Mouse (Mus musculus): ENCODE results near the gene Olfr1474.
"Not testable (repeated sequence)": the region's sequence is repeated elsewhere in the genome, so short reads cannot be mapped to it uniquely, and the experiment has no call there.

Olfr1474 gene

DNA sequence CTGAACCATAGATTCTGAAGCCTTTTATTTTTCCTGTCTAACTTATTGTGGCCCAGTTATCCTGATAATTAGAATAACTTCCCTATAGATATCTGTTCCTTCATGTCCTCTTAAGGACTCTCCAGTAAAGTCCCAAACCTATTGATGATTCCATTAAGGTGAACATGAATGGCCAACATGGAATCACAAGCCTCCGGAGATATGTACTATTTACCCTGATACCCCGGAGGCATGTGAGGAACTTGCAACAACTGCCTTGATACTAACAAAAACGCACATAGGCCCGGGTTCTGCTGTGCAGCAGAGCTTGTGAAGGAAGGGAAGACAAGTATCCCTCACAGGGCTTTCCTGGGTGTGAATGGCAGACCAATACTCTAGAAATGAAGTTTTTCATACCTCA, at the start of gene Olfr1474:
Olfr1474 (plus strand) TSS at position 301 of the 400 bp plus-strand sequence.
- not testable (repeated sequence) for DNase-seq (ENCODE audit: low spot score in 2 of 2)

DNA sequence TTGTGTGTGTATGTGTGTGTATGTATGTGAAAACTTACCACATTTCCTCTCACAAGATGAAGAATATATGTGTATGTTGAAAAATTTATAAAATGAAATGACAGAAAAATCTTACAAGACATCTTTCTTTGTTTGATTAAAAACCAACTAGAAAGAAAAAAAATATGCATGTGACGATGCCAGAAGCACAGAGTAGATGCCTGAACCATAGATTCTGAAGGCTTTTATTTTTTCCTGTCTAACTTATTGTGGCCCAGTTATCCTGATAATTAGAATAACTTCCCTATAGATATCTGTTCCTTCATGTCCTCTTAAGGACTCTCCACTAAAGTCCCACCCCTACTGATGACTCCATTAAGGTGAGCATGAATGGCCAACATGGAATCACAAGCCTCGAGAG, 26.3 kb upstream of the Olfr1474 start, which contains the start of gene Olfr1471:
Olfr1471 (plus strand) TSS at position 301 of the 400 bp plus-strand sequence.
- DNase-seq (ENCODE audit: low spot score in 2 of 2): not testable (repeated sequence)

DNA sequence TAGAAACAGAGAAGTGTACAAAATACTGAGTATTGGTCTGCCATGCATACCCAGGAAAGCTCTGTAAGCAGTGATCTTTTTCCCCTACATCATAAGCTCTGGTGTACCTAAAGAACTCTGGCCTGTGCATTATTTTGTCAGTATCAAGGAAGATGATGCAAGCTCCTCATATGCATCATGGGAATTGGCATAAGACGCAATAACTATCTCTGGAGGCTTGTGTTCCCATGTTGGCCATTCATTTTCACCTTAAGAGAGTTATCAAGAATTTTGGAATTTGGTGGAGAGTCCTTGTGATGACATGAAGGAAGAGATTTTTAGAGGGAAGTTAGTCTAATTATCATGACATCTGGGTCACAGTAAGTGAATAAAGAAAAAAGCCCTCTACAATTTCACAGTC, 13.4 kb upstream of the Olfr1474 start, which contains the start of gene Olfr1472:
Olfr1472 (minus strand) TSS at position 101 of the 400 bp plus-strand sequence.
- DNase-seq (ENCODE audit: low spot score in 2 of 2): no peak

DNA sequence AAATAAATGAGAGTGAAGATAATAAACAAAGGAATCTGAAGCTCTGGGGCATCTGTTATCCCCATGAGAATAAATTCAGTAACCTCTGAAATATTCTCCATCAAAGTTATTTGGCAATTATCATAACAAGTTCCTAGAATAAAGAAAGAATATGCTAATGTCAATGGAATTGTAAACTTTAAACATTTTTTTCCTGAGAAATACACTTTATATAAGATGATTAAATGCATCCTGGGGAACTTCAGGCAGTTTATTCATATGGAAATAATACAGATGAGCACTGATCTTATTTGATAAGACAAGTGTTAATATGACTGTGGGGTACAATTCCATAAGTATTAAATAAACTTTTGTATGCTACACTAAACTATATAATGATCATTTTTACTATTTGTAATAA, 10.7 kb downstream of the Olfr1474 start, which contains the start of gene Olfr1475:
Olfr1475 (minus strand) TSS at position 101 of the 400 bp plus-strand sequence.
- DNase-seq (ENCODE audit: low spot score in 2 of 2): no peak

DNA sequence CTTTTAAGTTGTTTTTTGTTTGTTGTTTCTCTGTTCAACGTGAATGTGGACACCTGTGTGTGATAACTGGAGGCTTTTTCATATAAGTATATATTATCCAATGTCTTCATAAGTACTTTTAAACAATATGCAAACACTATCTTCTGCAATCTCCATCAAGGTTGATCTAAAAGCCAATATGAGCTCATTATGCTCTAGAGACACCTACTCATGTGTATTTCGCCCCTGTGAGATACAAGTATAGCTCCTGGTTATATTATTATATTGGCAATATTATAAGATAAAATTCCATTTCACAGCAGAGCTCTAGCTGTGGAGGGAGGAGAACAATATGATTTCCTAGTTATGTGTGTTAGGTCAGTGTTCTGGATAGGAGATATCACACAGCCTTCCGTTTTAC, 30.9 kb downstream of the Olfr1474 start, which contains the start of gene Olfr1477:
Olfr1477 (plus strand) TSS at position 301 of the 400 bp plus-strand sequence.
- DNase-seq (ENCODE audit: low spot score in 2 of 2): no peak

All from cerebellum, postnatal 4 days (tissue).